Mouse (Mus musculus) layer of hippocampus, adult 2 months (tissue): ENCODE data around the gene Acoxl. TPM values are rescaled to one million over a fixed set of nuclear protein-coding genes. Genes with fewer than 3 reads are reported as not detected.

Experiments used
- DNase-seq, 2 experiments: peaks; one replicate each; pipeline ENCODE4 v3.0.0; 2022; ENCODE audit warnings: low spot score in 2 of 2
- H3K27ac ChIP-seq: fragments of 200-600 bp; 2 replicates; pipeline ENCODE4 v1.8.1; 2022
- H3K4me3 ChIP-seq: fragments of 200-600 bp; 2 replicates; pipeline ENCODE4 v1.8.1; 2022; ENCODE audit warnings: mild to moderate bottlenecking
- CTCF ChIP-seq: fragments of 200-600 bp; conservative IDR thresholded peaks from 2 replicates; pipeline ENCODE4 v1.8.1; 2022; ENCODE audit warnings: antibody characterized with exemption, mild to moderate bottlenecking, moderate library complexity
- total RNA-seq, 2 experiments: library from RNA; stranded (reverse); gene quantifications; 2 replicates each; pipeline ENCODE4 v1.2.3; 2021

Acoxl gene
- total RNA-seq, 2 experiments from 2014 or later, result not detected

- no peak overlapping the region for H3K4me3 ChIP-seq
- TF ChIP-seq CTCF, result no peak
- no peak for DNase-seq
- no peak overlapping the region for H3K27ac ChIP-seq
Observed at GRCm38 (mm10) chr2:127908881-127909280, 70.2 kb downstream of the Acoxl start.

DNA sequence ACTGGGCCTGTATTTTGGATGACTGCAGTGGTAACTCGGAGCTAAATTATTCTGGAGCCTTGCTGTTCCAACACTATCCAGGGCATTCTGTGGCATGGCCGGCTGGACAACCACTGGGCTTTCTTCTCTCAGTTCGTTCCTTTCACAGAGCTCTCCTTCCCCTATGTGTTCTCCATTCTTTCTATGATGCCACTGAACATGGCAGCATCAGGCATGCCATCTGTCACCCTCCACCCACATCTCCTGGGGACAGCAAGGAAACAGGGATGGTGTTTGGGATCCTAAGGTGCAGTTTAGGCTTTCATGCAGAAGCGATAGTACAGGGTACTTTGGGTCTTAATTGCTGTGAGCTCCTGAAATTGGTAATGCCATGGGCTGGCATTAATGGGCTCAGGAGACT, 71.1 kb downstream of the Acoxl start:
- Histone ChIP-seq H3K27ac (no peak overlapping the region), H3K4me3 (no peak overlapping the region)
- DNase-seq, result peak; percentile 56 to 64
- no peak for TF ChIP-seq CTCF

GRCm38 (mm10) chr2:127911579-127911978, 72.9 kb downstream of the Acoxl start:
- TF ChIP-seq CTCF, result no peak
- Histone ChIP-seq H3K27ac (no peak overlapping the region), H3K4me3 (no peak overlapping the region)
- no peak for DNase-seq

- Histone ChIP-seq H3K27ac (no peak overlapping the region), H3K4me3 (no peak overlapping the region)
- no peak for TF ChIP-seq CTCF
- DNase-seq, result no peak
Observed at GRCm38 (mm10) chr2:127914047-127914446, 75.4 kb downstream of the Acoxl start.

DNA sequence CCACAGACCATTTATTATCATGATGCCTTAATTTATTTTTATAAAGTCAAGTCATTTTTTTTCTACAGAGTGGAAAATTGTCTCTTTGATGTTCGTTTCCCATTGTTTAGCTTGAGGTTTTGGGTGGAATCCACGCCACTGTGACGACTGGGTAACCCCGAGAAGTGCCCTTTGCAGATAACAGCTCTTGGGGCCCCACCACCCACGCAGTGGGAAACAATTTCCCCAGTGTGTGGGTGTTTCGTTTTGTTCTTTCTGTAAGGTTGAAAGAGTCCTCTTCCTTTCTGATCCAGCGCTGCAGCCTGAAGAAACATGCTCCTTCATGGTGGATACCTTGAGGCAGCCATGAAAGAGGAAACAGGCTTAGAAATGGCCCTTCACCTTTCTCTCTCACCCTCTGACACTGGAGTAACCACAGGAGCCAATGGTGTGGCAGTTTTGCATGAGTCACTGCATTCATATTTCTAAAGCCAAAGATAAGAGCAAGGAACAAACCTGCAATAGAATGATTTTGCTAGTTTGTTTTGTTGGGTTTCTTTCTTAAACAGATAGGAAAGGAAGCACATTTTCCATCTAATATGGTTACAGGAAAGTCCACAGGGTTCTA, 78.2 kb downstream of the Acoxl start:
- no peak for DNase-seq
- no peak for TF ChIP-seq CTCF
- no peak overlapping the region for H3K27ac ChIP-seq
- no peak overlapping the region for H3K4me3 ChIP-seq

GRCm38 (mm10) chr2:127919740-127920139, 81.1 kb downstream of the Acoxl start:
- no peak for TF ChIP-seq CTCF
- H3K4me3 ChIP-seq, result no peak overlapping the region

GRCm38 (mm10) chr2:127922036-127922901, 83.6 kb downstream of the Acoxl start:
- DNase-seq, result no peak
- H3K27ac ChIP-seq, result no peak overlapping the region
- H3K4me3 ChIP-seq, result no peak overlapping the region
- no peak for TF ChIP-seq CTCF

More at GRCm38 (mm10) chr2:127919740-127920139, 81.1 kb downstream of the Acoxl start:
- no peak overlapping the region for H3K27ac ChIP-seq
- no peak for DNase-seq

DNA sequence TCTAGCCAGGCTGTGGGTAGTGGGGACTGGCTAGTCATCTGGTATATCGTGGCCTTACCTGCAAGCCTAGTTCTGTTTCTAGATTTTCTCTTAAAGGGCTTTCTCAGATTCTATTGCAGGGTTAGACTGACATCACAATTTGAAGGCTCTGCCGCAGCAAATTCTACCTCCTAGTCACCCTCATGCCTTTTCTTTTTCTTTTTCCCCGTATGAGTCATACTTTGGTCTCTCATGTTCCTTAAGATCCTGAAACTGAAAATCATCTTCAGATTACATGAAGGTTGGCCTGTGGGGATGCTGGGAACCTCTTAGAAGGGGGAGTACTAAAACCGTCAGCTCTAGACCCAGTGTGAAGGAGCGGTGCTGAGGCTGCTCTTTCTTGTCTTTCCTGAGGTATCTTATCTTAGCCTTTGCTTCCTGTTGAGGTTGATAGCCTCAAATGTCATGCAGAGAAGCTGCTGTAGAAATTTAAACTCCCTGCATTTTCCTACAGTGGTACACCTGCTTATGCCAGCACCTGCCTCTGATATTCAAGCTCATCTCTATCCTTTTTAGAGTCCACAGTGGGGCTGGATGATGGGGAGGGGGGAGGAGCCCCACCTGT, 84.5 kb downstream of the Acoxl start:
- Histone ChIP-seq H3K4me3 (no peak overlapping the region), H3K27ac (no peak overlapping the region)
- DNase-seq, result no peak
- no peak for TF ChIP-seq CTCF

GRCm38 (mm10) chr2:127926679-127927324, 88.1 kb downstream of the Acoxl start:
- TF ChIP-seq CTCF, result no peak
- no peak for DNase-seq
- Histone ChIP-seq H3K4me3 (no peak overlapping the region), H3K27ac (no peak overlapping the region)

DNA sequence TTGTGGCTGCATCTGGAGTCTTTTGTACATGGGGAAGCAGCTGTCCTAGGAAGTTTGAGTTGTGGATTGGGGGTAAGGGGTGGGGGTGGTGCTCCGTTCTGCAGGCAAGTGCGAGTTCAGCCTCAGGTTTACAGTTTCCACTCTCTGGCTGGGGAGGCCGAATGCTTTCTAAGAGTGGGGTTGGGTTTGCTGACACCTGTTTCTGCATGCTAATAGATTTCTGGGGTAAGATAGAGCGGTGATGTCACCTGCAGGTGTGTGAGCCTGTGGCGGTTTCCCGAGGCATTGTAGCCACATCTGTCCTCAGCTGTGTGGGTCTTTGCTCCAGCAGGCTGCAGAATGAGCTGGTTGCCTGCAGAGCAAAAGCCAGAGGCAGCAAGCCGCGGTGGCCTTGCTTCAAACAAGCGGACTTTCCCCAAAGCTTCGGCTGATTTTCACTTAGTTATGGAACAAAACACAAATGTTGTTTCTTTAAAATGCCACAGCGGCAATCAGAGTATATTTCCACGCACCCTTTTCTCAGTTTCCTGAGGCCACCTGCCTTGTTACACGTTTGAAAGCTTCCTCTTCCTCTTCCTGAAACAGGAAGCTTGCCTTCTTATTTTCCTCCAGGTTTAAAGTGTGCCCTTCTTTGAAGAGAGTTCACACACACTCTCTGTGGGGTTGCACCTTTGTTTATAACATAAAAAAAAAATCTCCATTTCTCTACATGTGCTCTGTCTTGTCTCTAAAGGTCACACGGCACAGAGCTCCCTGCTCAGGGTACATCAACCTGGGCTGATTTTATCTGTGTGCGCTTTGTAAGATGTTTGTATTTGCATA, 89.0 kb downstream of the Acoxl start:
- no peak overlapping the region for H3K4me3 ChIP-seq
- H3K27ac ChIP-seq, result no peak overlapping the region
- TF ChIP-seq CTCF, result no peak
- no peak for DNase-seq

- Histone ChIP-seq H3K4me3 (no peak overlapping the region), H3K27ac (no peak overlapping the region)
- DNase-seq, result no peak
- TF ChIP-seq CTCF, result no peak
Observed at GRCm38 (mm10) chr2:127928279-127928678, 89.6 kb downstream of the Acoxl start.

DNA sequence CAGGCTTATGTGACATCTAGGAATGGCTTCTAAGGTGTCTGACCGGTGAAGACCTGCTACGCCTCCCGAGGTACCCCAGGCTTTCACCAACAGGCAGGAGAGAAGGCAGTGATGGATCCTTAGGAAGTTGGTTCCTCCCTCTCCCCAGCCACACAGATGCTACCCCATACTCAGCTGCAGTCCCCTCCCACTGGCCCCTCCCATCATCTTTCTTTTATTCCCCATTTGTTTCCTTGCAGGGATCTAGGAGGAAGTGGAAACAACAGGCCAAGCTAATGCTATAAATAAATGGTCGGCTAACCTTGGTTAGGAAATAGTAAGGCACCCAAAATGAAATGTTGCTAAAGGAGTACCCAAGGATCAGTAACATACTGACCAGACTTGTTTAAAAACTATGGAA, 90.2 kb downstream of the Acoxl start:
- H3K4me3 ChIP-seq, result no peak overlapping the region
- no peak for TF ChIP-seq CTCF
- DNase-seq, result no peak
- H3K27ac ChIP-seq, result no peak overlapping the region
